Mouse (Mus musculus): ENCODE measurements around the gene Vmn2r45. TPM values are rescaled to one million over a fixed set of nuclear protein-coding genes. Genes with fewer than 3 reads are reported as not detected.
"Not testable (repeated sequence)": the region's sequence is repeated elsewhere in the genome, so short reads cannot be mapped to it uniquely, and the experiment has no call there.

The Vmn2r45 gene
- polyA plus RNA-seq (2015; fragmentation: Nextera tagmentation; extraction: Ambion mirVana), result not detected in 2 replicates

DNA sequence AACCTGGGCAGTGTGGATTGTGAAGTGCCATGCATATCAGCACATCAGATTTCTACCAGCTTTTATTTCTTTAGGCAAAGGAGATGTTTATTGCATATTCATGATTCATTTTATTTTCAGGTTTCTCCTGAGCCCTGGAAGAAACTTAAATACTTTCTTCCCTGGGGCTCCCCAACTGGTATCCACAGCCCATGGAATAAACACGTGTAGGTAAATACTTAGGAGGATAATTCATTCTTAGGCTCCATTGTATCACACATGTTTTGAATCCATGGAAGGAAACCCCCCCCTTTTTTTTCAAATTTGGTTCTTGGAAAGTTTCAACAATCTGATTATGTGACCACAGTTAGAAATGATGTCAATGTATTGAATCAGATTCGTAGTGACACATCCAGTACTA is at the start of gene Vmn2r45:
Gene Vmn2r45 (minus strand): TSS at position 101 of the 400 bp plus-strand sequence.
- not testable (repeated sequence) for H3K36me3 ChIP-seq (ENCODE audit: control insufficient read depth, insufficient read depth, low read length); H3K4me2 ChIP-seq (ENCODE audit: low read depth, low read length); ATAC-seq (ENCODE audit: low read depth)

More for the DNA sequence above, at the start of gene Vmn2r45:
- H3K4me3 ChIP-seq (ENCODE audit: low read length); H3K27me3 ChIP-seq (ENCODE audit: control insufficient read depth, insufficient read depth, low read depth, low read length); H3K27ac ChIP-seq (ENCODE audit: low read length); H3K4me1 ChIP-seq (replicated peaks; ENCODE audit: control insufficient read depth, insufficient read depth, low read length); H3K9me3 ChIP-seq (ENCODE audit: control insufficient read depth, low read length); H3K9ac ChIP-seq (ENCODE audit: low read length): not testable (repeated sequence)
- WGBS, result 53% methylated on average over 1 of the region's 2 CpGs

Other genes starting within 250 kb of the Vmn2r45 start
- not detected in 2 replicates for gene Vmn2r43, start 228.5 kb downstream of the Vmn2r45 start, polyA plus RNA-seq (2015; fragmentation: Nextera tagmentation; extraction: Ambion mirVana)
- not detected in 2 replicates for gene Vmn2r44, start 105.7 kb downstream of the Vmn2r45 start, polyA plus RNA-seq (2015; fragmentation: Nextera tagmentation; extraction: Ambion mirVana)